Mouse (Mus musculus) hindbrain, embryonic 16.5 days (tissue): ENCODE results near the gene Exph5. TPM values are rescaled to one million over a fixed set of nuclear protein-coding genes. Genes with fewer than 3 reads are reported as not detected.

Experiments used
- ATAC-seq: fragments of 200-750 bp; cut with Nextera tagmentation; 2 replicates; pipeline ENCODE4 v1.8.0; 2017; ENCODE audit warnings: moderate TSS enrichment, moderate library complexity
- H3K27ac ChIP-seq: fragments of 300-500 bp; sonication (generic); 2 replicates; pipeline ENCODE4 v1.5.1; 2014; ENCODE audit warnings: low read depth, mild to moderate bottlenecking, control low read depth, low read length, moderate library complexity
- H3K27me3 ChIP-seq: fragments of 300-500 bp; sonication (generic); replicated peaks from 2 replicates; pipeline ENCODE4 v1.6.1; 2014; ENCODE audit warnings: low read length; ENCODE audit not compliant: control insufficient read depth, insufficient read depth
- H3K36me3 ChIP-seq: fragments of 300-500 bp; sonication (generic); 2 replicates; pipeline ENCODE4 v1.6.1; 2014; ENCODE audit warnings: mild to moderate bottlenecking, low read length, moderate library complexity, mixed read lengths; ENCODE audit not compliant: control insufficient read depth, insufficient read depth
- H3K4me1 ChIP-seq: fragments of 300-500 bp; sonication (generic); 2 replicates; pipeline ENCODE4 v1.6.1; 2014; ENCODE audit warnings: low read depth, low read length; ENCODE audit not compliant: control insufficient read depth, insufficient read depth
- H3K4me2 ChIP-seq: fragments of 300-500 bp; sonication (generic); 2 replicates; pipeline ENCODE4 v1.6.1; 2014; ENCODE audit warnings: mild to moderate bottlenecking, low read length, control low read depth, moderate library complexity
- H3K4me3 ChIP-seq: fragments of 300-500 bp; sonication (generic); 2 replicates; pipeline ENCODE4 v1.5.1; 2014; ENCODE audit warnings: mild to moderate bottlenecking, low read length, control low read depth, moderate library complexity
- H3K9ac ChIP-seq: fragments of 300-500 bp; sonication (generic); 2 replicates; pipeline ENCODE4 v1.6.1; 2014; ENCODE audit warnings: low read depth, mild to moderate bottlenecking, control low read depth, low read length, moderate library complexity
- H3K9me3 ChIP-seq: fragments of 300-500 bp; sonication (generic); 2 replicates; pipeline ENCODE4 v1.6.1; 2014; ENCODE audit warnings: mild to moderate bottlenecking, low read length, moderate library complexity; ENCODE audit not compliant: control insufficient read depth
- WGBS: fragments of 180-500 bp; shearing (Covaris S2); extraction: QIAGEN DNeasy Blood & Tissue Kit; methylation state at CpG from one replicate; pipeline ENCODE4 v1.1.7; 2014; 5-methylcytosine and 5-hydroxymethylcytosine counted together
- polyA plus RNA-seq: library from polyadenylated mRNA; unstranded; fragments of >200 nt; fragmentation: Nextera tagmentation; extraction: Ambion mirVana; gene quantifications from 2 replicates; pipeline ENCODE4 v1.2.1, GENCODE M21; 2015

Exph5 gene
- 0.48 and 0.55 TPM in 2 replicates for polyA plus RNA-seq

DNA sequence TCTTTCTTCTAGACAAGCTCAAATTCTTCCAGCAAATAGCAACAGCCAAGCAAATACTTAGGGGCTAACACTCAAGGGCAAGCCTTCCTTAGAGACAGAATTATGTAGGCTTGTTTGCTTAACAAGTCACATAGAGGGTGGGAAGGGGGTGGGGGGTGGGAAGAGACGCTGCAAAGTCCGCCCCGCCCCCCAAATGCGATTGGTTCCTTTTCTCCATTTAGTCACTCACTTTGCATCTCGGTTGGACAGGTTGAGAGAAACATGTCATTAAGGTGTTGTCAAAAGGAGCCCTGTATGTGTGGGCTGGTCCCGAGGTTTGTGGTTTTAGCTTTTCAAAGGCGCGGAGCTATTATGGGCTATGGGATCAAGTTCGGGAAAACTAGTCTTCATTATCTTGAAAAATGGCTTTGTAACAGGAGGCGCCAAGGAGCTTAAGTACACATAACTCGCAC, at the start of gene Exph5:
Gene Exph5 (plus strand): TSS at position 402 of the 452 bp plus-strand sequence.
- H3K4me3 ChIP-seq = peak within 1 kb of the TSS; percentile 45
- no peaks in the 10 kb centered on the region for H3K36me3 ChIP-seq
- H3K4me2 ChIP-seq = peak within 1 kb of the TSS; percentile 99
- no peaks in the 10 kb centered on the region for H3K9me3 ChIP-seq
- peaks cover 7% of the 10 kb centered on the region for H3K4me1 ChIP-seq
- H3K27me3 ChIP-seq = no peaks in the 10 kb centered on the region
- WGBS = under 1% methylated on average over 11 of the region's 11 CpGs
- ATAC-seq = peak; percentile 65; the same call in 1 of the 2 replicates
- peak within 1 kb of the TSS; percentile 56 for H3K9ac ChIP-seq
- H3K27ac ChIP-seq = no peak within 1 kb of the TSS

GRCm38 (mm10) chr9:53254368-53254767, 47.1 kb upstream of the Exph5 start:
- no peak overlapping the region for H3K4me3 ChIP-seq
- WGBS = 5% methylated on average over 4 of the region's 4 CpGs
- no peaks in the 10 kb centered on the region for H3K4me1 ChIP-seq
- no peak overlapping the region for H3K4me2 ChIP-seq
- H3K27ac ChIP-seq = no peak overlapping the region
- H3K27me3 ChIP-seq = no peaks in the 10 kb centered on the region
- no peaks in the 10 kb centered on the region for H3K9me3 ChIP-seq
- H3K9ac ChIP-seq = no peak overlapping the region
- H3K36me3 ChIP-seq = no peaks in the 10 kb centered on the region
- ATAC-seq = peak; percentile 68; the same call in 1 of the 2 replicates

- H3K4me2 ChIP-seq = no peak overlapping the region
- H3K4me3 ChIP-seq = no peak overlapping the region
- H3K36me3 ChIP-seq = no peaks in the 10 kb centered on the region
- no peaks in the 10 kb centered on the region for H3K4me1 ChIP-seq
- H3K27ac ChIP-seq = no peak overlapping the region
- WGBS = 81% methylated on average over 4 of the region's 4 CpGs
- H3K9me3 ChIP-seq = no peaks in the 10 kb centered on the region
- H3K9ac ChIP-seq = no peak overlapping the region
- ATAC-seq = no peak
- H3K27me3 ChIP-seq = no peaks in the 10 kb centered on the region
Observed at GRCm38 (mm10) chr9:53256690-53257305, 44.7 kb upstream of the Exph5 start.

DNA sequence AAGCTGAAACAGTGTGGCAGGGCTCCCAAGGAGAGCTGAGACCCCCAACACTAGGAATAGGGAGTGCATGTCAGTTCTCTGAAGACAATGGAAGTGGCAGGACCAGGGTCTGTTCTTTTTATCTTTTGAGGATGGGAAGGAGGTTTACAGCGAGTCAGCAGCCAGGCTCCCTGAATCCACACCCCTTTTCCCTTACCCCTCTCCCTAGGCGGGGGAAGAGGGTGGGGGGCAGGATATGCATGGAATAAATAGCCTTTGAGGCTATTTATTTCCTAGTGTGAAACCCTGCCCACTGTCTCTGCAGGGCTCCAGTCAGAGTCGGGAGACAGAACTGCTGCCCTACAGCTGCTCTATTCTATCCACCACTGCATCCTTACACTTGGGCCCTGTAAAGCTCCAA, 43.7 kb upstream of the Exph5 start:
- H3K4me3 ChIP-seq = no peak overlapping the region
- H3K27me3 ChIP-seq = no peaks in the 10 kb centered on the region
- 2% methylated on average over 3 of the region's 3 CpGs for WGBS
- no peak overlapping the region for H3K4me2 ChIP-seq
- no peaks in the 10 kb centered on the region for H3K36me3 ChIP-seq
- H3K9me3 ChIP-seq = no peaks in the 10 kb centered on the region
- H3K27ac ChIP-seq = no peak overlapping the region
- ATAC-seq = no peak
- no peak overlapping the region for H3K9ac ChIP-seq
- no peaks in the 10 kb centered on the region for H3K4me1 ChIP-seq

DNA sequence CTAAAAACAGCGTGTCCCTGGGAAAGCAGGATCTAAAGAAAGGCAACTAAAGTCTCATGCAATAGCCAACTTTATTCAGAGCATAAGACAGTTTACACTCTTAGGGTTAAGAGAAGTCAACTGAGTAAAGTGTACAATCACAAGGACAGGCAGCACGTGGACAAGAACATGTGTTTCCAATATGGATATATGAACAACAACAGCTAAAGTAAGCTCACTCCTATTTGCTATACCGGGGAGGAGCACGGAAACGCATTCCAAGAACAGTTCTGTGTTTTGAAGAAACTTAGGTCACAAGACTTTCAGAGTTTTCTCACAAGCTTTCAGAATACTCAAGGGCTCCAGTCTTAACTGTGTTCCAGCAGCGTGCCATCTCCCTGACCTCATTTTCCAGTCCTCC, 43.3 kb upstream of the Exph5 start:
- no peak for ATAC-seq
- Histone ChIP-seq H3K4me1 (no peaks in the 10 kb centered on the region), H3K36me3 (no peaks in the 10 kb centered on the region), H3K9ac (no peak overlapping the region), H3K4me2 (no peak overlapping the region), H3K27ac (no peak overlapping the region), H3K27me3 (no peaks in the 10 kb centered on the region), H3K9me3 (no peaks in the 10 kb centered on the region), H3K4me3 (no peak overlapping the region)
- WGBS = 39% methylated on average over 6 of the region's 6 CpGs

- ATAC-seq = no peak
- H3K4me1 ChIP-seq = no peaks in the 10 kb centered on the region
- H3K27me3 ChIP-seq = no peaks in the 10 kb centered on the region
- no peak overlapping the region for H3K9ac ChIP-seq
- no peaks in the 10 kb centered on the region for H3K9me3 ChIP-seq
- H3K4me2 ChIP-seq = no peak overlapping the region
- 71% methylated on average over 4 of the region's 4 CpGs for WGBS
- no peak overlapping the region for H3K27ac ChIP-seq
- no peaks in the 10 kb centered on the region for H3K36me3 ChIP-seq
- no peak overlapping the region for H3K4me3 ChIP-seq
Observed at GRCm38 (mm10) chr9:53264387-53264786, 37.1 kb upstream of the Exph5 start.

- H3K27me3 ChIP-seq = no peaks in the 10 kb centered on the region
- no peak overlapping the region for H3K27ac ChIP-seq
- H3K4me3 ChIP-seq = no peak overlapping the region
- H3K36me3 ChIP-seq = no peaks in the 10 kb centered on the region
- WGBS = 47% methylated on average over 2 of the region's 2 CpGs
- H3K9ac ChIP-seq = no peak overlapping the region
- H3K4me2 ChIP-seq = no peak overlapping the region
- no peaks in the 10 kb centered on the region for H3K4me1 ChIP-seq
- ATAC-seq = no peak
- H3K9me3 ChIP-seq = no peaks in the 10 kb centered on the region
Observed at GRCm38 (mm10) chr9:53265589-53265988, 35.9 kb upstream of the Exph5 start.

GRCm38 (mm10) chr9:53268036-53268435, 33.4 kb upstream of the Exph5 start:
- Histone ChIP-seq H3K36me3 (no peaks in the 10 kb centered on the region), H3K9ac (no peak overlapping the region), H3K9me3 (no peaks in the 10 kb centered on the region), H3K4me3 (no peak overlapping the region), H3K27me3 (no peaks in the 10 kb centered on the region), H3K4me2 (no peak overlapping the region), H3K4me1 (no peaks in the 10 kb centered on the region), H3K27ac (no peak overlapping the region)
- 74% methylated on average over 5 of the region's 5 CpGs for WGBS
- ATAC-seq = no peak

DNA sequence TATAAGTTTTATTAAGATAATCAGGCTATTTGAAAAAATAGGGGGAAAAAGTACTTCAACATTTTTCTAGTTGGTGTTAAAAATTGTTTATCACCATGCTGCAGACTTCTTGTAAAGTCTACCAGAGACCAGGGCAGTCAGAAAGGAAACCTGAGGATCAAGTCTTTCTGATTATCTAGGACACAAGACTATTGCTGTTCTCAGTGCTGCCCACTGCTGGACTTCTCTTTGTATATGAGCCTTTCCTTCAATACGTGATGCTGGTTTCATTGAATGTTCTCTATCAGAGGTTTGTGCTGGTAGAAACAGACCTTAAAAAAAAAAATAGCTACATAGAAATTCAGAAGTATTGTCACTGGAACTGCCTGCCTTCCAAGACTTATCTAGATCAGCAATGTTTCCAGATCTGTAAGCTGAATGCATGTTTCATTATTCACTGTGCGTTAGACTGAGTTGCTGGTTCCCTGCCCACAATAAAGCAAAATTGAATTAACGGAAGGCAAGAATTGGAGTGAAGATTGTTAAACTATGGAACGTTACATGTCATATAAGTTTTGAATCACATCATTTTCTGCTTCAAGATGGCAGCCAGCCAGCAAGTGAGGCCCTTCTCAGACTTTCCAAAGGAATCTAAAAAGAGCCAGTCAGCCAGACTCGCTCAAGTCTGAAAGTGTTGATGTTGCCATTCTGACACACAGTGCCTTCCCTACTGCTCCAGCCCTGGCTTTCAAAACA, 32.6 kb upstream of the Exph5 start:
- WGBS = 74% methylated on average over 5 of the region's 5 CpGs
- no peaks in the 10 kb centered on the region for H3K9me3 ChIP-seq
- no peak overlapping the region for H3K4me3 ChIP-seq
- no peak overlapping the region for H3K4me2 ChIP-seq
- no peak for ATAC-seq
- no peaks in the 10 kb centered on the region for H3K4me1 ChIP-seq
- no peaks in the 10 kb centered on the region for H3K27me3 ChIP-seq
- no peak overlapping the region for H3K27ac ChIP-seq
- H3K36me3 ChIP-seq = no peaks in the 10 kb centered on the region
- H3K9ac ChIP-seq = no peak overlapping the region
